ENCODE assay signal across 24 mouse cellular contexts in the genomic region with DNA sequence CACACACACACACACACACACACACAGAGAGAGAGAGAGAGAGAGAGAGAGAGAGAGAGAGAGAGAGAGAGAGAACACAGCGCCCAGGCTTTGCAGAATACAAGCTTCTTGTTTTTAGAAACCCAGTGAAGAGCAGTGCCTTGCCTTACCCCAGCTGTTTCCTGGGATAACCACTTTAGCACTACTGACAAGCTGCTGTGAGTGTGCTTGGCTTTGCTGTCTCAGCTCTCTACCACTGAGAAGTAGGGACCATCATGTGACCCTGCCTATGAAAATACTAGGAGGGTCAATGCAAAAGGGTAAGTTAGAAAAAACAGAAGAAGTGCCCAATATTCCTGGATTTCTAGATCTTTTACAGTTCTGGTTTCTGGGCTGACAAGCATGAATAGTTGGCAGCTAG.
"Had no signal": no experiment of that assay in that cellular context is flagged by ENCODE, and none has a peak within 500 bp of the region (broad histone marks: within the 10 kb centered on the region; RNA-seq: fewer than 3 reads in every experiment).

No protein-coding gene starts in this region.

- H3K4me1 ChIP-seq: hindbrain, embryonic 12.5 days; intestine, embryonic 15.5 days; limb, embryonic 15.5 days; liver, embryonic 12.5 days had no signal

- ATAC-seq: hindbrain, embryonic 16.5 days; inflammation-experienced regulatory T-cells, adult 6 months; intestine, embryonic 15.5 days; intestine, postnatal 0 days; liver, embryonic 12.5 days had no signal

- H3K27ac ChIP-seq: gastrocnemius, adult 2 months; heart, adult 2 months; heart, embryonic 13.5 days; heart, embryonic 15.5 days; hindbrain, embryonic 10.5 days; hindbrain, embryonic 12.5 days; hindbrain, embryonic 14.5 days; intestine, embryonic 15.5 days; limb, embryonic 13.5 days; limb, embryonic 15.5 days; liver, embryonic 12.5 days had no signal

- DNase-seq: gastrocnemius, adult 2 months; gastrocnemius, postnatal 10 days; gastrocnemius, postnatal 25 days; heart, adult 2 months; heart, postnatal 4 days; kidney, adult 18-20 months; kidney, adult 8-10 months; kidney, postnatal 10 days; kidney, postnatal 36 days; layer of hippocampus, adult 9-11 months; layer of hippocampus, postnatal 36 days; left cerebral cortex, postnatal 4 days had no signal

- H3K4me3 ChIP-seq: gastrocnemius, adult 2 months; heart, adult 2 months; heart, embryonic 13.5 days; heart, embryonic 15.5 days; hindbrain, embryonic 10.5 days; hindbrain, embryonic 12.5 days; intestine, embryonic 15.5 days; limb, embryonic 13.5 days; limb, embryonic 15.5 days; liver, embryonic 12.5 days had no signal
